Mouse (Mus musculus) MEL (cell line): ENCODE results near the gene Cabp2. TPM values are rescaled to one million over a fixed set of nuclear protein-coding genes. Genes with fewer than 3 reads are reported as not detected.

Source experiments
- DNase-seq: peaks from one replicate; pipeline ENCODE4 v3.0.0; 2011; ENCODE audit warnings: low read depth, low spot score
- H3K27ac ChIP-seq: 2 replicates; pipeline ENCODE4 v1.5.1; 2012; ENCODE audit warnings: low read depth, mild to moderate bottlenecking, control low read depth, low read length, moderate library complexity; ENCODE audit not compliant: control insufficient read depth
- H3K27me3 ChIP-seq, 2 experiments: fragments of 150-350 bp in 1 of 2; sonication (generic) in 1 of 2; 2 replicates each; pipeline ENCODE4 v1.6.1; 2012; ENCODE audit warnings: low read length in 2 of 2, mild to moderate bottlenecking in 2 of 2, improper control_type of control experiment in 1 of 2, moderate library complexity in 1 of 2; ENCODE audit not compliant: insufficient read depth in 2 of 2, control insufficient read depth in 1 of 2
- H3K36me3 ChIP-seq, 2 experiments: 2 replicates each; pipeline ENCODE4 v1.6.1; 2012 to 2014; ENCODE audit warnings: low read length in 2 of 2, improper control_type of control experiment in 1 of 2, inconsistent platforms in 1 of 2, mild to moderate bottlenecking in 1 of 2; ENCODE audit not compliant: insufficient read depth in 2 of 2, control insufficient read depth in 1 of 2
- H3K4me1 ChIP-seq, 2 experiments: fragments of 150-350 bp in 1 of 2; sonication (generic) in 1 of 2; 2 replicates each; pipeline ENCODE4 v1.6.1; 2012; ENCODE audit warnings: low read length in 2 of 2, improper control_type of control experiment in 1 of 2, mild to moderate bottlenecking in 1 of 2; ENCODE audit not compliant: insufficient read depth in 2 of 2, control insufficient read depth in 1 of 2
- H3K4me3 ChIP-seq, 2 experiments: fragments of 150-350 bp in 1 of 2; sonication (generic) in 1 of 2; 2 replicates each; pipeline ENCODE4 v1.5.1; 2012; ENCODE audit warnings: low read depth in 2 of 2, low read length in 2 of 2, mild to moderate bottlenecking in 2 of 2, moderate library complexity in 2 of 2, control low read depth in 1 of 2, improper control_type of control experiment in 1 of 2; ENCODE audit not compliant: control insufficient read depth in 1 of 2, insufficient read depth in 1 of 2
- H3K79me2 ChIP-seq: 2 replicates; pipeline ENCODE4 v1.6.1; 2012; ENCODE audit warnings: mild to moderate bottlenecking, low read length, moderate library complexity; ENCODE audit not compliant: control insufficient read depth, poor library complexity, insufficient read depth
- H3K9ac ChIP-seq: 2 replicates; pipeline ENCODE4 v1.6.1; 2012; ENCODE audit warnings: low read depth, mild to moderate bottlenecking, control low read depth, low read length, moderate library complexity; ENCODE audit not compliant: control insufficient read depth, poor library complexity, severe bottlenecking
- H3K9me3 ChIP-seq: fragments of 150-350 bp; sonication (generic); replicated peaks from 2 replicates; pipeline ENCODE4 v1.6.1; 2012; ENCODE audit warnings: mild to moderate bottlenecking, low read length, improper control_type of control experiment, moderate library complexity; ENCODE audit not compliant: insufficient read depth
- CTCF ChIP-seq, 3 experiments: IDR thresholded peaks in 2 of 3; conservative IDR thresholded peaks in 1 of 3; 2 replicates each; pipeline ENCODE4 v1.5.1; 2011 to 2012; ENCODE audit warnings: low read length in 3 of 3, low read depth in 2 of 3, mild to moderate bottlenecking in 2 of 3, improper control_type of control experiment in 1 of 3, inconsistent platforms in 1 of 3, mixed read lengths in 1 of 3, moderate library complexity in 1 of 3; ENCODE audit not compliant: control insufficient read depth in 1 of 3, insufficient read depth in 1 of 3, poor library complexity in 1 of 3, severe bottlenecking in 1 of 3
- GABPA ChIP-seq: IDR thresholded peaks from 2 replicates; pipeline ENCODE4 v1.6.1; 2012; ENCODE audit warnings: low read depth, mild to moderate bottlenecking, inconsistent platforms, low read length, improper control_type of control experiment, moderate library complexity
- HCFC1 ChIP-seq: IDR thresholded peaks from 2 replicates; pipeline ENCODE4 v1.6.1; 2012; ENCODE audit warnings: low read depth, mild to moderate bottlenecking, inconsistent platforms, low read length, improper control_type of control experiment, moderate library complexity
- KAT2A ChIP-seq: conservative IDR thresholded peaks from 2 replicates; pipeline ENCODE4 v1.6.1; 2012; ENCODE audit warnings: low read depth, low read length, improper control_type of control experiment, inconsistent platforms
- NRF1 ChIP-seq: IDR thresholded peaks from 2 replicates; pipeline ENCODE4 v1.6.1; 2014; ENCODE audit warnings: low read depth, mild to moderate bottlenecking, inconsistent platforms, low read length, improper control_type of control experiment, moderate library complexity; ENCODE audit not compliant: poor library complexity, insufficient read depth, severe bottlenecking
- RAD21 ChIP-seq: IDR thresholded peaks from 2 replicates; pipeline ENCODE4 v1.6.1; 2011; ENCODE audit warnings: mild to moderate bottlenecking, low read depth, low read length, improper control_type of control experiment
- RCOR1 ChIP-seq: IDR thresholded peaks from 2 replicates; pipeline ENCODE4 v1.6.1; 2012; ENCODE audit warnings: low read depth, mild to moderate bottlenecking, inconsistent platforms, low read length, improper control_type of control experiment
- SMC3 ChIP-seq: IDR thresholded peaks from 2 replicates; pipeline ENCODE4 v1.6.1; 2011; ENCODE audit warnings: low read depth, low read length, improper control_type of control experiment
- TBP ChIP-seq: IDR thresholded peaks from 2 replicates; pipeline ENCODE4 v1.8.0; 2011; ENCODE audit warnings: low read depth, low read length, improper control_type of control experiment
- UBTF ChIP-seq: IDR thresholded peaks from 2 replicates; pipeline ENCODE4 v1.6.1; 2012; ENCODE audit warnings: low read depth, mild to moderate bottlenecking, inconsistent platforms, low read length, improper control_type of control experiment, moderate library complexity, borderline replicate concordance; ENCODE audit not compliant: insufficient read depth
- ZC3H11A ChIP-seq: IDR thresholded peaks from 2 replicates; pipeline ENCODE4 v1.6.1; 2012; ENCODE audit warnings: low read depth, mild to moderate bottlenecking, inconsistent platforms, low read length, improper control_type of control experiment
- ZMIZ1 ChIP-seq: IDR thresholded peaks from 2 replicates; pipeline ENCODE4 v1.6.1; 2012; ENCODE audit warnings: low read depth, mild to moderate bottlenecking, inconsistent platforms, low read length, improper control_type of control experiment, moderate library complexity
- polyA plus RNA-seq, 2 experiments: library from polyadenylated mRNA; stranded (reverse) in 1 of 2; unstranded in 1 of 2; fragments of >175 nt in 1 of 2; fragments of >200 nt in 1 of 2; gene quantifications; 2 replicates each; pipeline versions ENCODE4 v1.2.1 to v1.2.4; 2012; ENCODE audit warnings: low replicate concordance in 2 of 2, low read depth in 1 of 2; ENCODE audit not compliant: insufficient read length in 2 of 2, insufficient read depth in 1 of 2, missing spikeins in 1 of 2
- total RNA-seq: library from RNA; depleted of rRNA; stranded (reverse); fragments of 300-350 nt; gene quantifications from 2 replicates; pipeline ENCODE4 v1.2.3, GENCODE M21; 2012

The Cabp2 gene
- total and polyA plus RNA-seq, 3 experiments = 0.14 TPM; not detected in 2

- no peaks in the 10 kb centered on the region for H3K9me3 ChIP-seq
- DNase-seq = peak; percentile 32
- H3K9ac ChIP-seq = no peak overlapping the region
- no peak overlapping the region for H3K4me3 ChIP-seq
- peaks cover 0 to 3% of the 10 kb centered on the region in 2 experiments; a peak in 1 of 4 replicates for H3K36me3 ChIP-seq
- TF ChIP-seq CTCF (IDR thresholded peaks at IDR 0.05 in 2 of 3, conservative IDR thresholded peaks at IDR 0.05 in 1 of 3; ENCODE audit: control insufficient read depth in 1 of 3, insufficient read depth in 1 of 3, low read depth in 2 of 3, low read length in 3 of 3, poor library complexity in 1 of 3, severe bottlenecking in 1 of 3) (peak; percentile 24 to 30 (median 29); a peak in 4 of 6 replicates), NRF1 (no peak)
- H3K27me3 ChIP-seq = peaks cover 0 to 3% of the 10 kb centered on the region in 2 experiments; a peak in 1 of 4 replicates
- peaks cover 0 to 7% of the 10 kb centered on the region in 2 experiments; a peak in 2 of 4 replicates for H3K4me1 ChIP-seq
- H3K79me2 ChIP-seq = no peaks in the 10 kb centered on the region
- H3K27ac ChIP-seq = no peak overlapping the region
These were observed 30.4 kb upstream of the Cabp2 start for GRCm38 (mm10) chr19:4051016-4051415.

- H3K79me2 ChIP-seq = no peaks in the 10 kb centered on the region
- H3K27ac ChIP-seq = no peak overlapping the region
- H3K9ac ChIP-seq = no peak overlapping the region
- peak; percentile 66 for DNase-seq
- H3K4me1 ChIP-seq = peaks cover 0 to 3% of the 10 kb centered on the region in 2 experiments; a peak in 1 of 4 replicates
- TF ChIP-seq CTCF (IDR thresholded peaks at IDR 0.05 in 2 of 3, conservative IDR thresholded peaks at IDR 0.05 in 1 of 3; ENCODE audit: control insufficient read depth in 1 of 3, insufficient read depth in 1 of 3, low read depth in 2 of 3, low read length in 3 of 3, poor library complexity in 1 of 3, severe bottlenecking in 1 of 3) (peak; percentile 78 to 90 (median 82)), TBP (no peak), KAT2A (no peak), ZC3H11A (peak; percentile 64), HCFC1 (no peak), UBTF (no peak), SMC3 (peak; percentile 88), ZMIZ1 (no peak), GABPA (no peak), RCOR1 (no peak), RAD21 (peak; percentile 61)
- H3K27me3 ChIP-seq = peaks cover 0 to 3% of the 10 kb centered on the region in 2 experiments; a peak in 1 of 4 replicates
- H3K4me3 ChIP-seq = no peak overlapping the region
- no peaks in the 10 kb centered on the region for H3K9me3 ChIP-seq
- peaks cover 0 to under 1% of the 10 kb centered on the region in 2 experiments; a peak in 1 of 4 replicates for H3K36me3 ChIP-seq
These were observed 29.4 kb upstream of the Cabp2 start for GRCm38 (mm10) chr19:4051741-4052515.
